Mouse (Mus musculus) heart, embryonic 12.5 days (tissue): ENCODE measurements at regions not wholly inside any gene's neighbourhood (a gene's known extent, or its start where the extent isn't known, plus 50 kb on each side); places are given as distances from the start of the nearest gene placed in this dataset.
A peak's percentile ranks its signal among the peaks of the same experiment; 100 is the strongest.

ENCODE experiments used
- ATAC-seq: fragments of 200-750 bp; cut with Nextera tagmentation; 2 replicates; pipeline ENCODE4 v1.8.0; 2017; ENCODE audit warnings: moderate TSS enrichment, moderate library complexity; ENCODE audit not compliant: insufficient number of reproducible peaks, low FRiP score
- H3K27ac ChIP-seq: fragments of 300-500 bp; sonication (generic); 2 replicates; pipeline ENCODE4 v1.5.1; 2016; ENCODE audit warnings: mild to moderate bottlenecking, moderate library complexity; ENCODE audit not compliant: poor library complexity, severe bottlenecking
- H3K27me3 ChIP-seq: fragments of 300-500 bp; sonication (generic); replicated peaks from 2 replicates; pipeline ENCODE4 v1.6.1; 2016; ENCODE audit warnings: mild to moderate bottlenecking, moderate library complexity
- H3K36me3 ChIP-seq: fragments of 300-500 bp; sonication (generic); 2 replicates; pipeline ENCODE4 v1.6.1; 2016; ENCODE audit warnings: mild to moderate bottlenecking, moderate library complexity
- H3K4me1 ChIP-seq: fragments of 300-500 bp; sonication (generic); replicated peaks from 2 replicates; pipeline ENCODE4 v1.6.1; 2016; ENCODE audit warnings: mild to moderate bottlenecking
- H3K4me2 ChIP-seq: fragments of 300-500 bp; sonication (generic); 2 replicates; pipeline ENCODE4 v1.6.1; 2016; ENCODE audit warnings: mild to moderate bottlenecking, moderate library complexity
- H3K4me3 ChIP-seq: fragments of 300-500 bp; sonication (generic); 2 replicates; pipeline ENCODE4 v1.5.1; 2016; ENCODE audit warnings: mild to moderate bottlenecking
- H3K9ac ChIP-seq: fragments of 300-500 bp; sonication (generic); 2 replicates; pipeline ENCODE4 v1.6.1; 2016; ENCODE audit warnings: mild to moderate bottlenecking, moderate library complexity
- H3K9me3 ChIP-seq: fragments of 300-500 bp; sonication (generic); replicated peaks from 2 replicates; pipeline ENCODE4 v1.6.1; 2016; ENCODE audit warnings: mild to moderate bottlenecking, moderate library complexity
- WGBS: fragments of 180-500 bp; shearing (Covaris S2); methylation state at CpG from one replicate; pipeline ENCODE4 v1.1.7; 2016; 5-methylcytosine and 5-hydroxymethylcytosine counted together

DNA sequence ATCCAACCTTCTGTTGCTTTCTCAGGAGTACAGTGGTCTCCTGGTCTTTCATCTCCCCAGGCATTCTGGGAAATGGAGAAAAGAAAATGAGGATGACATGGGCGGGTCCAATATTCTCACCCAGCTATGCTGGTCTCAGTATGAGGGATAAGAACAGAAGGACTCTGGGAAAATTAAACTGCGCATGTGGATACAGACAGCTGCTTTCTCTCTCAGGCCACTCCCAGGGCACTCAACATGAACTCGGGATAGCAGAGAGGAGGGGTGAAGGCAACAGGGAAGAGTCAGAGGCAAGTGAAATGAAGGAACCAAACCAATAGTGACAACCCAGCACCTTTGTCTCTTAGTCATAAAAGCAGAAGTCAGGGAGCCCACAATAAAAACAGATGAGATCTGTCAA is 508.5 kb upstream of the Id2 start:
- Histone ChIP-seq H3K27ac (no peak overlapping the region), H3K36me3 (no peaks in the 10 kb centered on the region), H3K4me3 (no peak overlapping the region), H3K9me3 (no peaks in the 10 kb centered on the region), H3K4me2 (no peak overlapping the region), H3K4me1 (no peaks in the 10 kb centered on the region; the same call in 1 of the 2 replicates), H3K27me3 (no peaks in the 10 kb centered on the region), H3K9ac (no peak overlapping the region)
- no peak for ATAC-seq
- 75% methylated on average over 3 of the region's 3 CpGs for WGBS

DNA sequence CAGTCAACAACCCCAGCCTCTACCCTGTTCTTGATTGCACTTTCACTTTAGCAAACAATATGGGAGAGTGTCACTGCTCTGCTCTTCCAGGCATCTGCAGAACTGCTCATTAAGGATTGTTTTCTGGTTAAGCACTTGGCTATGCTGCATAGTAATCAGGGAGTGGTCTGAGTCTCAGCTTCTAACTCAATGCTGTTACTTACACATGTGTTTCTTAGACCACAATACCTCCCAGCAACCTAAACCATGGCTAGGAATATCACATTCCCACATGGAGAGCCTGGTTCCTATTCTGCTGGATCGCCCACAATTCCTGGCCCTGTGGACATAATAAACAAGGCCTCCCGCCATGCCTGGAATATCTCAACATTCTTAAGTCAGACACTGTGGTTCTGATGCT is 493.3 kb upstream of the Id2 start:
- no peak overlapping the region for H3K9ac ChIP-seq

DNA sequence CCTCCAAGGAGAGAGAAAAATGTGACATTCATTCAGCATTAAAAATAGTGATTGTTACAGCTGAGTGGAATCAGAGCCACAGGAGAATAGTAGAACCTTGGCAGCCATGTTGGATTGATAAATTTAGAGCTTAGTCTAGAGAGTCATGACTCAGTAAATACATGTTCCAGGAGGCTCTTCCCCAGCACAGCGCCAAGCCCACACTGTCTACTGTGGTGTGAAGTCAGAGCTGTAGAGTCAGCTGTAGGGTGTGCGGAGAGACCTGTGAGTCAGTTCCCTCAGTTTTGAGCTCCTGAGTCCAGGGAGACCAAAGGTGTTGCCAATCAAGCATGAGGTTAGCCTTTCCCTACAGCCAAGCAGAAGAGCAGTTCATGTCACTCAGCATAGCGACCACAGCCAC is 488.8 kb upstream of the Id2 start:
- H3K9ac ChIP-seq = no peak overlapping the region
- no peak for ATAC-seq
- no peak overlapping the region for H3K4me3 ChIP-seq
- no peak overlapping the region for H3K4me2 ChIP-seq
- no peak overlapping the region for H3K27ac ChIP-seq
- H3K36me3 ChIP-seq = no peaks in the 10 kb centered on the region
- no peaks in the 10 kb centered on the region for H3K27me3 ChIP-seq
- peaks cover 5% of the 10 kb centered on the region; the same call in 1 of the 2 replicates for H3K4me1 ChIP-seq
- 80% methylated on average over 3 of the region's 3 CpGs for WGBS
- H3K9me3 ChIP-seq = peaks cover 5% of the 10 kb centered on the region; the same call in 1 of the 2 replicates

More for the DNA sequence above, 493.3 kb upstream of the Id2 start:
- Histone ChIP-seq H3K27ac (no peak overlapping the region), H3K4me3 (no peak overlapping the region), H3K4me2 (no peak overlapping the region), H3K9me3 (peaks cover 8% of the 10 kb centered on the region; the same call in 1 of the 2 replicates), H3K27me3 (no peaks in the 10 kb centered on the region), H3K36me3 (no peaks in the 10 kb centered on the region), H3K4me1 (no peaks in the 10 kb centered on the region)
- no peak for ATAC-seq
- WGBS = 81% methylated on average over 2 of the region's 2 CpGs

DNA sequence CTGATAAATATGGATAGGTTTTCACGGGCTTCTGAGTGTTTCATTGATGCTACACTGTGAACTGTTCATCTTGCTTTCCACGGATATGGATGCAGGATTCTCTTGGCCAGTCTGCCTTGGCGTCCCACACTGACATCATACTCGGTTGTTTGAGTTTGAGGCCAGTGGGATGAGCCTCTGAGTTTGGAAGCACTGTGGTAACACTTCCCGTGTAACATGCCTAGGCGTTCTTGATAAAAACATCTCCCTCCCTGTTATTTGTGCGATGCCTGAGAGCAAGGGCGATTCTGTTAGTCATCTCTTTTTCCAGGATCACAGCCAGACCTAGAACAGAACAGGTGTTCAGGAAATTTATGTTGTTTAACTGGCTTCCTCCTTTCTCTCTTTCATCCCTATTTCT is 482.5 kb upstream of the Id2 start:
- ATAC-seq = no peak
- 63% methylated on average over 8 of the region's 8 CpGs for WGBS

DNA sequence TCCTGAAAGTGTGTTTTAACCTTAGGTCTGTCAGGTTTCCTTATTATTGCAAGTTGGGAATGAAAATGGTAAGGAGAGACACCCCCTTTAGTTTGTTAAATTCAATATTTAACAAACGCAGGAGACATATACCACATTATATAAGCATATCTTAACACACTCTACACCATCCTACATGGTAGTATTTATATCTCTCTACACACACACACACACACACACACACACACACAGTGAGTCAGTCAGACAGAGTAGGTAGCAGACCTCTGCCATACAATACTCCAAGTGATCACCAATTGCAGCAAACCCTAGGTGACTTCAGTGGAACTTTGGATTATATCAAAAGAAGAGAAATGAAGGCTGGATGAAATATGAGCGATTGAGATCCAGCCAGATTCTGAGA is 468.2 kb upstream of the Id2 start:
- ATAC-seq = no peak
- H3K4me2 ChIP-seq = no peak overlapping the region
- no peak overlapping the region for H3K4me3 ChIP-seq
- H3K27ac ChIP-seq = no peak overlapping the region
- no peaks in the 10 kb centered on the region for H3K4me1 ChIP-seq
- 69% methylated on average over 2 of the region's 2 CpGs for WGBS
- H3K9ac ChIP-seq = no peak overlapping the region
- H3K27me3 ChIP-seq = no peaks in the 10 kb centered on the region
- no peaks in the 10 kb centered on the region for H3K9me3 ChIP-seq
- H3K36me3 ChIP-seq = no peaks in the 10 kb centered on the region

More for the DNA sequence above, 482.5 kb upstream of the Id2 start:
- Histone ChIP-seq H3K27me3 (no peaks in the 10 kb centered on the region), H3K4me2 (no peak overlapping the region), H3K27ac (no peak overlapping the region), H3K36me3 (no peaks in the 10 kb centered on the region), H3K9ac (no peak overlapping the region), H3K4me3 (no peak overlapping the region), H3K9me3 (no peaks in the 10 kb centered on the region), H3K4me1 (peaks cover 5% of the 10 kb centered on the region; the same call in 1 of the 2 replicates)

DNA sequence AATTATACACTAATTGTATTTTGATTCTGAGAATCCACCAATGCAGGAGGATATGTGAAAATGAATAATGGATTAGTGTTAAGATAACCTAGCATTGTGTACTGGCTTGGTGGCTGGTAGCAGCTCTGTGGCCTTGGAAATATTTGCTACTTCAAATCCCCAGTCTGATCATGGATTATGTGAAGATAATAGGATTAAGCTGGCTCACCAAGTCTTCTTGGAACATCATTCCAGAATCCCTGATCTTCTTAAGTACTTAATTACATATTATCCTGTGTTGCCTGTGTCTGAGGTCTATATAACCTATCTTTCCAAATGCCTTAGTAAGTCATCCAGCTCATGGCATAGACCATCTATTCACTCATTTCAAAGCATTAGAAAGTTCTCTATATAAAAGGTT is 462.7 kb upstream of the Id2 start:
- Histone ChIP-seq H3K4me1 (no peaks in the 10 kb centered on the region), H3K4me3 (no peak overlapping the region), H3K36me3 (no peaks in the 10 kb centered on the region), H3K9ac (no peak overlapping the region), H3K27ac (no peak overlapping the region), H3K27me3 (no peaks in the 10 kb centered on the region), H3K4me2 (no peak overlapping the region), H3K9me3 (0 out of 2 replicates have a peak, but pooled peaks cover 3% of the 10 kb centered on the region)
- ATAC-seq = no peak

DNA sequence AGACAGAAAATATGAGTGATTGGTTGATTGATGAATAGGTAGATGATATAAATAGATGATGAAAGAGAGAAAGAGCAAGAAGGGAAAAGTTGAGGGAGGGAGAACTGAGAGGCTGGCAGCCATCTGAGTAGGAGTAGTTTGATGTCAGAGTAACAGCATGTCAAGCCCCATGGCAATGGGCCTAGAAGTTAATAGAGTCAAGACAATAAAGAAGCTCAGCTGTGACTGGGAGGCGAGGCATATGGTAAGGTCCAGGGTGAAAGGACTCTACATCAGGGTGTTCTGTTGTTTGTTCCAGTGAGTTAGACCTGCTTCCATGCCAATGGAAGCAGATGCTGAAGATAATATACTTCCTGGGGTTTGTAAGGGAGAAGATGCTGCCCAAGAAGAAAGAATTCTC is 456.7 kb upstream of the Id2 start:
- Histone ChIP-seq H3K27me3 (no peaks in the 10 kb centered on the region), H3K4me3 (no peak overlapping the region), H3K4me1 (no peaks in the 10 kb centered on the region), H3K36me3 (no peaks in the 10 kb centered on the region), H3K9ac (no peak overlapping the region), H3K27ac (no peak overlapping the region), H3K4me2 (no peak overlapping the region), H3K9me3 (0 out of 2 replicates have a peak, but pooled peaks cover 3% of the 10 kb centered on the region)
- no peak for ATAC-seq
- 78% methylated on average over 1 of the region's 1 CpGs for WGBS

DNA sequence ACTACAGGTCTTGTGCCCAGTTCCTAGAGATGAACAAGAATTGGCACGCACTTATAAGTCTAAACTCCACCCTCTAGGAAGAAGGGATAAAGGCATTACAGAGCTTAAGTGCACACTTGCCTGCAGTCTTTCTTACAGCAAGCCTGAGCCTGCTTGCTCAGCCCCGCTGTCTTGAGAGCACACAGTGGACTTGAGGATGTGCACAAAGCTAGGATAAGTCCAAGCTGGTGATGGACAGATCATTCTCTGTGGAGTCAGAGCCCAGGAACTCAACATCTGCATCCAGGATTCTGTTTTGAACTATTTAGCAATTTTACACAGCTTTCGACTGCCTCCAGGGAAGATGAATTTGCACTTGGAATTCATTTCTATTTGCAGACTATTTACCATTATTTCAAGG is 452.8 kb upstream of the Id2 start:
- Histone ChIP-seq H3K9ac (no peak overlapping the region), H3K27me3 (no peaks in the 10 kb centered on the region), H3K36me3 (no peaks in the 10 kb centered on the region), H3K4me3 (no peak overlapping the region), H3K4me1 (0 out of 2 replicates have a peak, but pooled peaks cover 4% of the 10 kb centered on the region), H3K27ac (no peak overlapping the region), H3K9me3 (no peaks in the 10 kb centered on the region), H3K4me2 (no peak overlapping the region)
- WGBS = 83% methylated on average over 3 of the region's 3 CpGs
- ATAC-seq = no peak

DNA sequence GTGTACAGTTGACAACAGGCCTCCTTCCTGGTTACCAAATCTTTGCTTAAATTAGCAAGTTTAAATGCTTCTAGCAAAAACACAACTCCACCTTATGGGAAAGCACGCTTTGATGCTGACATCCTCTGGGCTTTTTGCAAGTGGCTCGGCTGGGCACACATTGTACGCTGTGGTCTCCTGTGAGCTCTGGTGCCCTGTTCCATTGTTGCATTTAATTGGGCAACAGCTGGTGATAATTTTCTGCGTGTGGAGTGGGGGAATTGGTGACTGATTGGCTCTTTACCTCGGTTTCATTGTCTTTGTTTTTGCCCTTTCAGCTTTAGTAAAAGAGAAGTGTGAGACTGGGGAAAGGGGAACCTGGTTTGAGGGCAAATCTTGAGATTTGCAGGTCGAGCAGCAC is 447.3 kb upstream of the Id2 start:
- Histone ChIP-seq H3K27ac (no peak overlapping the region), H3K4me2 (no peak overlapping the region), H3K4me1 (0 out of 2 replicates have a peak, but pooled peaks cover 6% of the 10 kb centered on the region), H3K9me3 (no peaks in the 10 kb centered on the region), H3K36me3 (no peaks in the 10 kb centered on the region), H3K27me3 (no peaks in the 10 kb centered on the region), H3K4me3 (no peak overlapping the region), H3K9ac (no peak overlapping the region)
- no peak for ATAC-seq
- WGBS = 68% methylated on average over 6 of the region's 6 CpGs

DNA sequence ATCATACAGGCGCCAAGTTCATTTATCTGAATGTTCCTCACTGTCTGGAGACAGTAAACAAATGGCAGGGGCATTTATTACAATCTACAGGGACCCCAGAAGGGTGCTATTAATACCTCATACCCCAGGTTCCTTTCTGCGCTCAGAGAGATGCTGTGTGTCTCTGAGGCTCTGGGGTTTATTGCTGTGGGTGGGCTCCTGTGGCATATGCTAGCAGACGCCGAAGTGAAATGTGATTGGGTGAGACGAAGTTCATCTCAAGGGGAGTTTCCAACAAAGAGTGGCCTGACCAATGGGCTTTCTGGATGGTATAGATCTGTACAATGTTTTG is 437.6 kb upstream of the Id2 start:
- Histone ChIP-seq H3K27ac (peak overlapping the region; percentile 18; the same call in 1 of the 2 replicates), H3K4me2 (no peak overlapping the region), H3K27me3 (no peaks in the 10 kb centered on the region), H3K36me3 (no peaks in the 10 kb centered on the region), H3K9me3 (no peaks in the 10 kb centered on the region), H3K4me3 (no peak overlapping the region), H3K4me1 (peaks cover 19% of the 10 kb centered on the region; the same call in 1 of the 2 replicates), H3K9ac (no peak overlapping the region)
- 66% methylated on average over 5 of the region's 5 CpGs for WGBS
- ATAC-seq = no peak

DNA sequence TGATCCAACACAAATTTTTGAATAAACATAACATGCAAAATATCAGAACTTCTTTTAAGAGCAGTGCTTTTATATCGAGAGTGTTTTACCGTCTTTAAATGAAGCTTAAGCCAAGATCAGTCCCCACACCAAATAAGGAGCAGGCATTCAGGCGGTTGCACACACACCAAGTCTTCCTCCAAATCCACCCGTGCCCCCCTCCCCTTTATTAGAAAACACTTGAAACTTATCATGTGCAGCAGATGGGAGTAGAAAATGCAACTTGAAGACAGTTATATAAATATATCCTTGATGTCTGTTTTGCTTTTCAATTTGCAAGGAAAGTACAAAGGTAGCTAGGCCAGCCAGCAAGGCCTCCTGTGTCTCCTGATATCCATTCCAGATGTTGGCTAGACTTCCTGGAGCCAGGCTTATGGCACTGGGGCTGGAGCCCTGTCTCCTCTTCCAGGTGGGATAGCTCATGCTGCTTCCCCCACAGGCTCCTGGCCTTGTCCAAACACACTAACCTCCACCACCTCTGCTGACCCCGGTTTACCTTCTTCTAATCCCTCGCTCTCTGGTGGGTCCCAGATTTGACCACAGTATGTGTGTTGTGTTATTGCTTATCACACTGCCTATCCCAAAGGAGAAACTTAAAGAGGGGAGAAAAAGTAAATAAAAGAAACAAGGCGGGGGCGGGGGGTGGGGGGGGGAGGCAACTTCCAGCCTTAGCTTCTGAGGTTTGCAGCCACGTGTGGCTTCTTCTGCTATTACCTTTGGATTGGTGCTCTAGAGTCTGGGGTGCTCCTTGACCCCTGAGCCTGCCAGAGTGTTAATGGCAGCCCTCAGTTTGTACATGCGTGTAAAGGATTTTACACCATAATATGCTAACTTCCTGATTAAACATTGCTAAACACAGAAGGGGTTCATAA is 437.0 kb upstream of the Id2 start:
- 40% methylated on average over 10 of the region's 10 CpGs for WGBS

More for the DNA sequence above, 437.0 kb upstream of the Id2 start:
- H3K36me3 ChIP-seq = no peaks in the 10 kb centered on the region
- peak overlapping the region; percentile 18; the same call in 1 of the 2 replicates for H3K27ac ChIP-seq
- no peak overlapping the region for H3K4me3 ChIP-seq
- no peaks in the 10 kb centered on the region for H3K27me3 ChIP-seq
- no peak overlapping the region for H3K9ac ChIP-seq
- H3K9me3 ChIP-seq = no peaks in the 10 kb centered on the region
- peaks cover 19% of the 10 kb centered on the region; the same call in 1 of the 2 replicates for H3K4me1 ChIP-seq
- H3K4me2 ChIP-seq = no peak overlapping the region
- ATAC-seq = peak; percentile 59
